Mouse (Mus musculus): Measurements from ENCODE around the gene Gm13102. TPM values are rescaled to one million over a fixed set of nuclear protein-coding genes. Genes with fewer than 3 reads are reported as not detected.

Gene Gm13102
- 1 to 10 TPM in 1 of 2 experiments, not detected in 1; 2.3 TPM for polyA plus RNA-seq (2017; shearing (Covaris generic))

DNA sequence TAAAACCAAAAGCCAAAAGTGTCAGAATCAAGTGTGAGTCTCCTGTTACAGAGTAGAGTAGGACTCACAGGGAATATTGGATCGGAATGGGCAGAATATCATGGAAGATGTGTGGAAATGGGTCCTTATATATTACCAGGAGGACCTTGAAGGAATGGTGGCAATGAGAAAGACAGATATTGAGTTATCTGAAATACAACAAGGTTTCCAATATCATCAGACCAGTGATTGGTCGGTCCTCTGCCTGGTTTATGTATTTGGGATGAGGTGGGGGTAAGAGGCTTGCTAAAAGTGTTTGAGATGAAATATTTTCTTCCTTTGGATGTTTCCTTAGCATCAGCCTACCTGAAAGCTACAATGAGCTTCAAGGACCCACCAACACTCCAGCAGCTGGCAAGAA is at the start of gene Gm13102:
Gm13102 (plus strand) TSS at position 301 of the 400 bp plus-strand sequence.

DNA sequence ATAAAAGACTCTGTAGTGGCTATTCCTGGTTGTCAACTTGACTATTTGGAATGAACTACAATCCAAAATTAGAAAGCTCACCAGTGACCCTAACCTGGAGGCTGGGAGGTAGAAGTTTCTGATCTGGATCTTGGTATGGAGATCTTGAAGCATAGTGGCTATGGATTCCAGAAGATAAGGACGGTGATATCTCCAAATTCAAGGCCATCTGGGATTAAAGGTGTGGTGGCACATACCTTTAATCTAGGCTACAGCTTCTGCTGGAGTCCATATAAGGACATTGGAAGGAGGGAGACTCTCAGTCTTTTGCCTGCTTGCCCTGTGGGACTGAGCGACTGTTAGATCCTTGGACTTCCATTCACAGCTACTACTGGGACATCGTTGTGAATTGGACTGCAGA is 47.4 kb upstream of the Gm13102 start, which contains the start of gene Pramel4:
Pramel4 (plus strand) TSS at position 301 of the 400 bp plus-strand sequence.

Other genes with a start within 250 kb of the Gm13102 start
- under 1 TPM in 1 of 2 experiments, not detected in 1; 0.11 TPM for gene Pramef6, start 206.1 kb upstream of the Gm13102 start, polyA plus RNA-seq (2017; shearing (Covaris generic))
- not detected for gene Pramef25, start 155.5 kb upstream of the Gm13102 start, polyA plus RNA-seq (2017; shearing (Covaris generic))
- gene Gm13101, start 139.5 kb upstream of the Gm13102 start, polyA plus RNA-seq (2017; shearing (Covaris generic)), result not detected
- gene Pramef17, start 112.1 kb upstream of the Gm13102 start, polyA plus RNA-seq (2017; shearing (Covaris generic)), result 1 to 10 TPM in 1 of 2 experiments, not detected in 1; 1.1 TPM
- 1 to 10 TPM in 1 of 2 experiments, not detected in 1; 1.3 TPM for gene Pramel4, start 47.3 kb upstream of the Gm13102 start, polyA plus RNA-seq (2017; shearing (Covaris generic))
- gene Oog3, start 56.2 kb downstream of the Gm13102 start, polyA plus RNA-seq (2017; shearing (Covaris generic)), result under 1 TPM in 1 of 2 experiments, not detected in 1; 0.73 TPM
- under 1 TPM in 1 of 2 experiments, not detected in 1; 0.43 TPM for gene Oog2, start 84.2 kb downstream of the Gm13102 start, polyA plus RNA-seq (2017; shearing (Covaris generic))
- gene C87977, start 106.8 kb downstream of the Gm13102 start, polyA plus RNA-seq (2017; shearing (Covaris generic)), result not detected
- not detected for gene Pramel5, start 174.0 kb downstream of the Gm13102 start, polyA plus RNA-seq (2017; shearing (Covaris generic))
- under 1 TPM; 0.12 to 0.22 TPM for gene Gm13128, start 223.8 kb downstream of the Gm13102 start, polyA plus RNA-seq (2017; shearing (Covaris generic))

Measured in inflammation-experienced regulatory T-cells (primary cell).